Mouse (Mus musculus) lung, embryonic 15.5 days (tissue): Measurements from ENCODE around the gene Prl2c2. TPM values are rescaled to one million over a fixed set of nuclear protein-coding genes. Genes with fewer than 3 reads are reported as not detected.
"Not testable (repeated sequence)": the region's sequence is repeated elsewhere in the genome, so short reads cannot be mapped to it uniquely, and the experiment has no call there.

Experiments used
- ATAC-seq: fragments of 200-750 bp; cut with Nextera tagmentation; 2 replicates; pipeline ENCODE4 v1.8.0; 2017; ENCODE audit warnings: moderate number of reproducible peaks, borderline replicate concordance; ENCODE audit not compliant: low FRiP score, low TSS enrichment; ENCODE audit errors: extremely low read depth
- H3K27ac ChIP-seq: fragments of 300-500 bp; sonication (generic); 2 replicates; pipeline ENCODE4 v1.5.1; 2015; ENCODE audit warnings: moderate library complexity, mild to moderate bottlenecking, inconsistent platforms
- H3K27me3 ChIP-seq: fragments of 300-500 bp; sonication (generic); 2 replicates; pipeline ENCODE4 v1.6.1; 2015; ENCODE audit warnings: inconsistent platforms
- H3K36me3 ChIP-seq: fragments of 300-500 bp; sonication (generic); 2 replicates; pipeline ENCODE4 v1.6.1; 2015; ENCODE audit warnings: inconsistent platforms
- H3K4me1 ChIP-seq: fragments of 300-500 bp; sonication (generic); 2 replicates; pipeline ENCODE4 v1.6.1; 2015; ENCODE audit warnings: inconsistent platforms
- H3K4me2 ChIP-seq: fragments of 300-500 bp; sonication (generic); 2 replicates; pipeline ENCODE4 v1.6.1; 2015; ENCODE audit warnings: inconsistent platforms, mild to moderate bottlenecking, moderate library complexity
- H3K4me3 ChIP-seq: fragments of 300-500 bp; sonication (generic); 2 replicates; pipeline ENCODE4 v1.5.1; 2015; ENCODE audit warnings: mild to moderate bottlenecking, inconsistent platforms
- H3K9ac ChIP-seq: fragments of 300-500 bp; sonication (generic); 2 replicates; pipeline ENCODE4 v1.6.1; 2015; ENCODE audit warnings: inconsistent platforms
- H3K9me3 ChIP-seq: fragments of 300-500 bp; sonication (generic); 2 replicates; pipeline ENCODE4 v1.6.1; 2016; ENCODE audit warnings: inconsistent platforms
- WGBS: fragments of 180-500 bp; shearing (Covaris S2); methylation state at CpG from one replicate; pipeline ENCODE4 v1.1.7; 2015; 5-methylcytosine and 5-hydroxymethylcytosine counted together
- polyA plus RNA-seq: library from polyadenylated mRNA; unstranded; fragments of >200 nt; fragmentation: Nextera tagmentation; extraction: Ambion mirVana; gene quantifications from 2 replicates; pipeline ENCODE4 v1.2.1, GENCODE M21; 2015

Gene Prl2c2
- polyA plus RNA-seq: not detected in 2 replicates

- not testable (repeated sequence) for H3K36me3 ChIP-seq, H3K9ac ChIP-seq, ATAC-seq, H3K4me1 ChIP-seq, H3K4me2 ChIP-seq, H3K9me3 ChIP-seq, H3K27me3 ChIP-seq, H3K4me3 ChIP-seq, H3K27ac ChIP-seq
- WGBS: 47% methylated on average over 2 of the region's 2 CpGs
Measured at GRCm38 (mm10) chr13:13005283-13005682, at the start of gene Prl2c2. TSS of gene Prl2c2 (minus strand) at chr13:13005383.

GRCm38 (mm10) chr13:13025872-13026271 lies 20.7 kb upstream of the Prl2c2 start:
- H3K9me3 ChIP-seq, H3K4me3 ChIP-seq, H3K4me2 ChIP-seq, ATAC-seq, H3K4me1 ChIP-seq, H3K9ac ChIP-seq, H3K27me3 ChIP-seq, H3K27ac ChIP-seq, H3K36me3 ChIP-seq: not testable (repeated sequence)
- 61% methylated on average over 3 of the region's 3 CpGs for WGBS

- not testable (repeated sequence) for H3K9me3 ChIP-seq, H3K4me1 ChIP-seq, H3K4me3 ChIP-seq, H3K4me2 ChIP-seq, H3K36me3 ChIP-seq, H3K9ac ChIP-seq, H3K27ac ChIP-seq, ATAC-seq, H3K27me3 ChIP-seq
- WGBS: 66% methylated on average over 2 of the region's 2 CpGs
Measured at GRCm38 (mm10) chr13:13013993-13014549, 8.9 kb upstream of the Prl2c2 start.

Other genes with a start within 250 kb of the Prl2c2 start
- 0.35 and 0.59 TPM in 2 replicates for gene Prl2c3, start 205.3 kb downstream of the Prl2c2 start, polyA plus RNA-seq
- gene Prl2c5, start 177.3 kb upstream of the Prl2c2 start, polyA plus RNA-seq: not detected in 2 replicates